Mouse (Mus musculus) testis, postnatal 14 days (tissue): ENCODE results near the gene Nampt.
A peak's percentile ranks its signal among the peaks of the same experiment; 100 is the strongest.

Source experiments
- DNase-seq: peaks from one replicate; pipeline ENCODE4 v3.0.0; 2021; ENCODE audit warnings: low spot score

Gene Nampt

DNA sequence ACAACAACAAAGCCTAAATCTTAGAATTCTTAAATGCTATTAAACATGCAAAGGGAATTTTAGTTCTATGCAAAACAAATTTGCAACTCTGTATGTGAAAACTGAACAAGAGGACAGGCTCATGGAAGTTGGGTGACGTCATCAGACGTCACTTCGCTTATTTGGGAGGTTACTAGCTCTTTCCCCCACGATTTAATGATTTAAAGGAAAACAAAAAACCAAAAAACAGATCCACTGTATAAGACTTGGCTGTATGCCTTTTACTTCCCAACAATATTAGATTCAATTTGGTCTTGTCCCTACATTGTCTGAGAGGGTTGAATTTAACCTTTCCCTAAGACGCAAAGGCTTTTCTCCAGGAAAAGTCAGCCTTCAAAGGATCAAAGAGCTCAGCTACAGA is at the start of gene Nampt:
Gene Nampt (plus strand): TSS at position 130 of the 400 bp plus-strand sequence.
- DNase-seq = no peak

DNA sequence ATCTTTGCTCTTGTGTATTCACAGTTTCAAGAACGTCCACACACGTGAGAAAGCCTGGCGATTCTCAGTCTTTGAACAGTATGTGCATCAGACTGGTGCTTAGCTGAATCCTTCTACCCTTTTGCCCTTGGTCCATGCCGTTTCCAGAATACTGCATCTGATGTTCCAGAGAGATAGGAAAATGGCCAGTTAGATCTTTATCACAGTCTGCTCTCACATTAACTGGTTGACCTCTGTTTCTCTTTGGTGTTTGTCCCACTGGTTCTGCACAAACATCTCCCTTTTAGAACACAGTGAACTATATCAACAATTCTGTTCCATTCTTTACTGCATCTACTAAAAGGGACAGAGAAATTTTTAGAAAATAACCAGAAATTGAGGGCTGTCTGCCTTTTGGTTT is 48.6 kb upstream of the Nampt start:
- no peak for DNase-seq

DNA sequence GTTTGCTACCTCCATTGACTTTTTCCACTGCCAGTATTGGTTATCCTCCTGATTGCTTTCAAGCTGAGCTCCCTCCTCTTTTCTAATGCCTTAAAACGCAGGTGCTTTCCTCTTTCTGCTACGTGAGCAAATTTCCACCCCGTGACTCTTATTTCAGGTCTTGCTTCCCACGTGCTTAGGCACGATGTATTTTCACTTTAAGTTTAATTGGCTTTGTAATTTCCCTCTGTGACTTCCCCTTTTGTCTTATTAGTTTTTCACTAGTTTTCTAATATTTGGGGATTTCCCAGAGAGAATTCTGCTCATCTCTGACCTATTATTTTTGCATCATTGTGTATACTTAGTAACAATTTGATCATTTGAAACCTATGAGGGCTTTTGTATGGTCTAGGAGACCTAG is 44.8 kb upstream of the Nampt start:
- no peak for DNase-seq

DNA sequence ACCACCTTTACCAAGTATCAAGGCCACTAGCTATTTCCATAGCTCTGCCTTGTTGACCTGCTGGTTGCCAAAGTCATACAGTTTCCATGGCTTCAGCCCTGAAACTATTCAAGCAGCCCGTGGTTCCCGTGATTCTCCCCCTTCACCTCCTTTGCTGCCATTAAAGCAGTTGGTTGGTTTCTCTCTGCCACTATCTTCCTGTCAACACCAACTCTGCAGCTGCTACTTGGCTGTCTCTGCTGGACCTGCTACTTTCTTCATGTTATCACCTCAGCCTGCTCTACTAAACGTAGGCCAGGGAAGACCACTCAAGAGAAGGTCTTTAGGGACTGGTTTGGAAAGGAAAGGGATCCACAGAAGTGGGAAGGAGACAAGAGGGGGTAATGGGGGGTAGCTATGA is 30.3 kb upstream of the Nampt start:
- no peak for DNase-seq

DNA sequence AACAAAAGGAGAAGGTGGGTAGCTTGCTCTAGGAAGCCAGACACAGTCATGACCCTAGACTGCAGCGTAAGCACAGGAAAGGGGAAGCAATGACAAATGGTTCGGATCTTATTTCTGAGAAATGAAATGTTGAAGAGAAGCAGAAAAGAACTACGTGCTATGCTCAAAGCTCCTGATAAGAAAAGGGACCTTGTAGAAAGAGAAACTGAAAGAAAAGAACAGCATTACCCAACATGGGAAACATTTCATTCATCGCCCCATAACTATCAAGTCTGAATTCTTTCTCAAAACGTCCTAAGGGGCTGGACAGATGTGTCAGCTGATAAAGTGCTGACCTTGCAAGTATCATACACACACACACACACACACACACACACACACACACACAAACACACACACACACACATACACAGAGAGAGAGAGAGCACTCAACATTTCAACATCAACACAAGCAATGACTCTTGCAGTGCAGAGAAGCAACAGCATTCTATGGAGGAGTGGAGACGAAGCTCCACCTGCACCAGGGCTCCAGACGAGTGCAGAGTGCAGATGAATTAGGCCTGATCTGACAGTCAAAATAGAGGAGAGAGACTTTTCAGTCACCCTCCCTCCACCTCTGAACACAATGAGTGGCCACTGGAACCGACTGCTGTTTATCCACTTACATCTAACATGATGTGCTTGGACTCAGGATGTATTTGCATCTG is 23.4 kb upstream of the Nampt start:
- no peak for DNase-seq

DNA sequence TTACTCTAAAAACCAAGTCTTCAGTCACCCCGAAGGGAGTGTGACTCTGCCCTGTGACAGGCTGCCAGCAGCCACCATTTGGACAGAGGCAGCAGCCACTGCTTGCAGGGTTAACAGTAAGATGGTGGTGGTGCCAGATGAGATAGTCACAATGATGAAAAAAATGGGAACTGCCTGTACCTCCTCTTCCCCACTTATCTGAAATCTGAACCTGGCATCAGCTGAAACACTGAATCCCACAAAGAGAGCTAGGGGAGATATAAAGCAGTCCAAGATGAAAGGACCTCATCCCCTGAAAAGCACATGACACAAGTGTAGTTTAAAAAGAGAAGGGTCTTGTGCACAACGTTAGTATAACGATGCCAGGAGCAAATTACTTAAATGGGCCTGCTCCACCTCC is 21.9 kb upstream of the Nampt start:
- no peak for DNase-seq

DNA sequence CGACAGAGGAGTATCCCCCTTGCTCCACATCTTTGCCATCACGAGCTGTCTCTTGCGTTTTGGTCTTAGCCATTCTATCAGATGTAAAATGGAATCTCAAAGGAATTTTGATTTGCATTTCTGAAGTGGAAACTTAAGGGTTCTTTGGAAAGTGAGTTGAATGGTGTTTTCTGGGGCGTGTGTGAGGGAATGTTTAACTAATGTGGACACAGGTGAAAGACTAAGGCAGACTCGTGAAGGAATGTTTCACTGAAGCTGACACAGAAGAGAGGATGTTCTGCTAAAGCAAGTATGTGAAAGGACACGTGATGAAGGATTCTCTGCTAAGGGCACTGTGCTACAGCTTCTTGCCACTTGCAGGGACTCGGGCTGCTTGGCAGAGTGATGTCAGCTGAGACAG is 18.3 kb upstream of the Nampt start:
- no peak for DNase-seq

DNA sequence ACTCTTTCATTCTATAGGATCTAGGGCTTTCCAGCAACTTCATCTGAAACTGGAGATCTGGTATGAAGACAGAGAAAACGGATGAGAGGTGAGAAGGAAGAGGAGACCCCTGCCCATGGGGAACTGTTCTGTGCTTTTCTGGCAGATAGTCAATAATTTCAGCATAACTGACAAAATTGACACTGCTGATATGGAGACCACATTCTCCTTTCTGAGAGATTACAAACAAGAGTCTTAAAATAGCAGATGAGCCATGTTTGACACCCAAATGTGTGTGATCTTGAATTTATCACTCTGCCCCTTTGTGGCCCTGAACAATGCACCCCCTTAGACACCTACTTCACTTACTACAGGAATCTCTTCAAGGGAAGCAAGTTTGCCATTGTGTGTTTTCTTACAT is 13.8 kb upstream of the Nampt start:
- no peak for DNase-seq

DNA sequence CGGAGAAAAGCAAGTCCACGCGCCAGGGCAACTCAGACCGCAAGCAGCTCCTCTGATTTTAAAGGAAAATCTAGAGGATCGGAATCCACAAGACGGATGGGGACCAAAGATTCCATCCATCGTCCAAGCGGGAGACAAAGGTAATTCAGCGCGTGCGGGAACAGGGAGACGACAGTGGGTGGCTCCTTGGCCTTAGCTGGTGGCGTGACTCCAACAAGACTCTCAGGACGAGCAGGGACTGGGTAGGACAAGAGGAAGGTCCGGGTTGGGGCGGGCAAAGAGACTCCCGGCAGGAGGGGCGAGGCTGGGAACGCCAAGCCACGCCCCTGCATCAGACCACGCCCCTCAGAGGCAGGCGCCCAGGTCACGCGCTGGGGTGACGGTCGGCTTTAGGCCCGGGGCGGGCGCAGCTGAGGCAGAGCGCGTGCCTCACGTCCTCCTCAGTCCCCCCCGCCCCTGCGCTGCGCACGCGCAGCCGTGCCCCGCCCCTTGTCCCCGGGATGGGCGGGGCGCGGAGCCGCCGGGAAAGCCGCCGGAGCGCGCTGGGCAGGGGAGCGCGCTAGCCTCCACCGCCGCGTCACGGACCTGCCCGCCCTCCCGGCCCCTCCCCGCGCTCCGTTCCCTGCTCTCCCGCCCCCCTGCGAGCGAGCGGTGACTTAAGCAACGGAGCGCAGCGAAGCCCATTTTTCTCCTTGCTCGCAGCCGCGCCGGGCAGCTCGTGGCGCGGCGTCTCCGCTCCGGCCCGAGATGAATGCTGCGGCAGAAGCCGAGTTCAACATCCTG is 669 bp downstream of the Nampt start:
- peak; percentile 99 for DNase-seq

DNA sequence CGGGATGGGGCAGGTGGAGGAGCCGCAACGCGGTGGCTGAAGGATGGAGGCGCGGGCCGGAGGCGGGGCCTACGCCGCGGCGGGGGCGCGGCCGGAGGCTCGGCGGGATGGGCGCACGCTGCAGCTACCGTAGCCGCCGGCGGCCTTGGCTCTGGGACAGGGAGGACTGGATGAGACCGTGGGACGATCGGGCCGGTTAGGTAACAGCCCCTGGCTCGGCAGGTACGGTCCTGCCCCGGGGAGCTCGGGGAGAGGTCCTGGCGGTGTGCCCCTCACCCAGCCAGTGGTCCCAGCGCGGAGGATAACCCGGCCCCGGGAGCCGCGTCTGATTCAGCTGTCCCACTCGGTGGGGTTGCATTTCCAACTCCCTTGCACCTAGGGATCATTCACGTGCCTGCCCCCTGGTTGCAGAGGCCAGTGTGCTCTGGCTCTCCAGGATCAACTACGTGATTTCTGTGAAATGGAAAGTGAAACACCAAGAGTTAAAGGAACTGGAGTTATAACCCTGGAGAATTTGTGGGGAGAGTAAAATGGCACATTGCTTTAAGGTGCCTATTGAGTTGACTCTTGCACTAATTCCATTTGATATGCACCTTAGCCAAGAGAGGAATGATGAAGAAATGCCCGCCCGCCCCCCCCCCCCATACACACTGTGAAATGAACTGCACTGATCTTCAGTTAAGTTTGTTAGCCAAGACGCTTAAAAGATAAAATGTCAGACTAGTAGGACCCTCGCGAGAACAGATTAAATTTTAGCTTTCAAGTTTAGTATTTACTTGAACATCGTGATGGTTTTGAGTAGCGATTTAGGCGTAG is 1.6 kb downstream of the Nampt start:
- peak; percentile 80 for DNase-seq

DNA sequence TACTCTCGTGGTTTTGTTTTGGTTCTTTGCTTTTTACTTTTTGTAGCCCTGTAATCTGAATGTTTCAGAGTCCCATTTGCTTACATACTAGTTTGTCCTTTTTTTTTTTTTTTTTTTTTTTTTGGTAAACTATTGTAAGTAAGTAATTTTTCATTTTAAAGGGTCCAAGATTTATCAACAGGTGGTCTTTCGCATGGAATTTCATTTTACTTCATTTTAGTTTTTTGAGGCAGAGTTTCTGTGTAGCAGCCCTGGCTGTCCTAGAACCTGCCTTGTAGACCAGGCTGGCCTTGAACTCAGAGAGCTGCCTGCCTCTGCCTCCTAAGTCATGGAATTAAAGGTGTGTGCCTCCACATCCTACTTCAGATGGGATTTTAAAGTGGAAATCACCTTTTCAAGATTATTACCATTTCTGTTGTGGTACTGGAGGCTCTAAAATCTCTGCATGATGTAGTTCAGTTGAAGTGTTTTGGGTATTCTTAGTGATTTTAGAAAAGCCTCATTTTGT is 2.2 kb downstream of the Nampt start:
- DNase-seq = no peak

DNA sequence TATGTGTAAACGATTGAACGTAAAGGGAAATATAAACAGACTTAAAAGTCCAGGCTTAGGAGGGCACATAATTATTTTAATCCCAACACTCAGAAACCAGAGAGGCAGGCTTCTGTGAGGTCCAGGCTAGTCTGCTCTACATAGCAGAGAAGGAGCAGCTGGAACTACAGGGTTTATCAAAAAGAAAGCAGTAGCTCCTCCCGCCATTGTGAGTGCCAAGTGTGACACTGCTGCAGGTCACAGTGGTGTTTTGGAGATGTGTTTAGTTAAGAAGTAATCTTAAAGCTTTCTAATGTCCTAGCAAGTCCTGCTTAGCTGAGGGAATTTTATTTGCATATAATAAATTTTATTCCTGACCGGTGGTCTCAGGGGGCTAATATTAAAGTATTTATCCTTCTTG is 2.7 kb downstream of the Nampt start:
- no peak for DNase-seq

DNA sequence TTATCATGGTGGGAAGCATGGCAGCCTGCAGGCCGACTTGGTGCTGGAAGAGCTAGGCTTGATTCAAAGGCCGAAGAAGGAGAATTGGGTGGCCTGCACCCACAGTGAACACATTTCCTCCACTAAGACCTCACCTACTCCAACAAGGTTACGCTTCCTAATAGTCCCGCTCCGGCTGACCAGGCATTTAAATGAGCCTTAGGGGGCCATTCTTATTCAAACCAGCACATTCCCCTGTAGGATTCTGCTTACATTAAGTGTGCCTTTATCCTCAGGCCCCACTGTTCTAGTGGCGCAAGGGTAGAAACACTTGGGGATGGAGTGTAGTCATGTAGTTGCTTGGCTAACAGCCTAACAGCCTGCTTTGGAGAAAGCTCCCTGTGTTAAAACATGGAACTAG is 5.2 kb downstream of the Nampt start:
- no peak for DNase-seq

DNA sequence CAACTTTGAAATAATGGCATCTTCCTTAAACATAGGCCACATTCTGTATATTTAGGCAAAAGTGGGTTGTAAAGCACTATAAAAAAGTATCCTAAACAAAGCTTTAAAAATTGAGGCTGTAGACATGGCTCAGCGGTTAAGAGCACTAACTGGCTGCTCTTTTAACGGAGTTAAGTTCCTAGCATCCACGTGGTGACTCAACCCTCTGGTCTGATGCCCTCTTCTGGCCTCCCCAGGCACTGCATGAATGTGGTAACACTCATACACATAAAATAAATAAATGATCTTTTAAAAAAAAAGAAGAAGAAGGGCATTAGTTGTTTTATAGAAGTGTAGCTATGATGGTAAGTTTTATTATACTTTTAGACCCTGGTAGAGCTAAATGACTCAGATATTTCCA is 7.6 kb downstream of the Nampt start:
- DNase-seq = no peak

DNA sequence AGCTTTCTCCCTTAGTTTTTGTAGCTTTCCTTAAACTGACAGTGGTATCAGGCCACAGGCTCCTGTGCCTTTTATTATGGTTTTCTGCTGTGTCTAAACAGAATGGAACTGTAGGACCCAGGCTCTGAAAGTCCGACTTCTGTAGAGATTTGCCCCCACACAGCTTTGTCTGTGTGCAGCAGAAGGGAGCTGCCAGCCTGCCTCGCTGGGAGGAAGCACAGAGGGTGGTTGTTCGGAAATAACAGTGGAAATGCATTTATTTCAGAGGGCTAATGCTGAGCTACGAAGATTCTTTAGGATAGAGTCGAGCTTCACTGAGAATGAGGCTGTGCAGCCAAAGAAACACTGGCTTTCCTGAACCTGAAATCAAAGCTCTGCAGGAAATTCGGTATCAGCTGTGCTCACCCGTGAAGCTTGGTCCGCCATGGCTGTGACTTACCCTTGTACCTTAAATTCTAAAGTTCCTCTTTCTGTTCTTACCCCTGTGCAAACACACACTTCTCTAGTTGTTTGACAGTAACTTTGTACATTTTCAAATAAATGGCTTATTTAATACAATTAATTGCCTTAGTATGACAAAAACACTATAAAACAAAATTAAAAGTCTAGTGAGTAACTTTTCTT is 8.9 kb downstream of the Nampt start:
- DNase-seq = no peak

DNA sequence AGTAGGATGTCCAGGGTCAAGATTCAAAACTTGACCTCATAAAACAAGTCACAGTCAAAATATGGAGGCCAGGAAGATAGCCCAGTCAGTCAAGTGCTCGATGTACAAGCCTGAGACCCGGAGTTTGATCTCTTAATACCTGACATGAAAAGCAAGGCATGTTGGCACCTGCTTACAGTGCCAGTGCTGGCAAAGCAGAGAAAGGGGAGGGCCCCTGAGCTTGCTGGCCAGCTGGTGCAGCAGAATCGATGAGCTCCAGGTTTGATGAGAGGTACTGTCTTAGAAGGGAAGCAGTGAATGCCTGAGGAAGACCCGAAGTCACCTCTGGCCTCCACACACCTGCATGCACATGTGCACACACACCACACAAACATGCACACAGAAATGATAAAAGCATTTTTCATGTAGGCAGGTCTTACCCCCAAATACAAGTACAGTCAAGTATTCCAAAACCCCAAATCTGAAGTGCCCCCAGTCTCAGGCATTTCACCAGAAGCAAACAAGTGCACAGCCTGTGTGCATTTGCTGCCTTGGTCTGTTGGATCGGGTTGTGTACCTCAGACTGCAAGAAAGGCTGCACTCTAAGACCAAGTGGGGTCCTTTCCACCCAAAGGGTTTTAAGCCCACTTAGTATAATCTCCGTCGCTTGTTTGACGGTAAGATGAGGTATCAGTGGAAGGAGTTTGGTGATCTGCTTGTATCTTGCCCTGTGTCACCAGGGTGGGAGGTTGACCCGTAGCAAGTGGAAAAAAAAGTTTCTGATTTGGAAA is 10.2 kb downstream of the Nampt start:
- no peak for DNase-seq

DNA sequence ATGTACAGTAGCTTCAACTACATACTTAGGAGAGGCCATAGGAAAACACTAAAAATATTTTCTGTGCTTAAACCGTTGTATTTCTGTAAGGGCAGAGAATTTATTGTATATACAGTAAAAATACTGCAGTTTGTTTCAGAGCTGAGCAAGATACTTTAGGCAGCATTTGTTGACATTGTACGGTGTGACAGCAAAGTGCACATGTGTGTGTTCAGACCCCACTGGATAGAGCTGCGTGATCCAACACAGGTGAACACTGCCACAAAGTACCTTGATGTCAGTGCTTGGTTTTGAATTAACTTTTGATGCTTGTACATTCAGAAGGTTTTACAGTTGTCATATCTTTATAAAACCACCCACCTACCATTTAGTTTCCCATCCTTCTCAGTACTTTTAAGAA is 12.7 kb downstream of the Nampt start:
- DNase-seq = no peak

DNA sequence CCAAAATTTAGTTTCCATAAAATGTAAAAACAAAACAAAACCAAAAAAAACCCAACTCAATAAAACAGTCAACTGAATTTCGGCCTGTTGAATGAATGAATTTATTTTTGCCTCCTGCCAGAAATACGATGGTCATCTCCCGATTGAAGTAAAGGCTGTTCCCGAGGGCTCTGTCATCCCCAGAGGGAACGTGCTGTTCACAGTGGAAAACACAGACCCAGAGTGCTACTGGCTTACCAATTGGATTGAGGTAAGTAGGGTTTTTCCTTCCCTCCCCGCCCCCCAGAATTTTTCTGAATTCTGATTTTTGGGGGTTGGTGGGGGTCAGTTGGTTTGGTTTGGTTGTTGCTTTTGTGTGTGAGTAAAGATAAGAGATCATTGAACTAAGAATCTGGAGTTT is 15.4 kb downstream of the Nampt start:
- DNase-seq = no peak

DNA sequence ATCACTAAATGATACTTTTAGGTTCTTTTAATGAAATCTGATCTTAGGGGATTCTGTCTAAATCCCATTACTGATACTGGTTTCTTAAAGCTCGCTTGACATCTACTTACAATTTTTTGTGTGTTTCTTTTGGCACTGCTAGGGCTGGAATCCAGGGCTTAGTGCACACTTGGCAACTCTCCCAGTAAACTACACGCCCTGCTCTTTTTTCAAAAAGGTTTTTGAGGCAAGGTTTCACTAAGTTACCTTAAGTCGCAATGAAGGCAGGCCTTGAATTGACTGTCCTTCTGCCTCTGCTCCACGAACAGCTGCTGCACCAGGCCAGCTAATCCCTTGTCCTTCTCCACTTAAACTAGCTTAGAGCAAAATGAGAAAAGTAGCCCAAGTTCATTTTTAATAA is 15.9 kb downstream of the Nampt start:
- DNase-seq = no peak

DNA sequence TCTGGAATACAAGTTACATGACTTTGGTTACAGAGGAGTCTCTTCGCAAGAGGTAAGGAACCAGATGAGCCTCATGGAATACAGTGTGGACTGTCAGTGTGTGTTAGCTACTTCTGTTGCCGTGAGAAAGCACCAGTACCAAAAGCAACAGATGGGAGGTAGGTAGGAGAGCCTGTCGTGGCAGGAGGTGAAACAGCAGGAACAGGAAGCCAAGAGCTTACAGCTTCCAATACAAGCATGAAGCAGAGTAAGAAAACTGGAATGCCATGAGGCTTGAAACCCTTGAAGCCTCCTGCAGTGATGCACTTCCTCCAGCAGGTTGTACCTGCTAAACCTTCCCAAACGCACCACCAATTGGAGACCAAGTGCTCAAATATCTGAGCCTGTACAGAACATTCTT is 19.1 kb downstream of the Nampt start:
- DNase-seq = no peak

DNA sequence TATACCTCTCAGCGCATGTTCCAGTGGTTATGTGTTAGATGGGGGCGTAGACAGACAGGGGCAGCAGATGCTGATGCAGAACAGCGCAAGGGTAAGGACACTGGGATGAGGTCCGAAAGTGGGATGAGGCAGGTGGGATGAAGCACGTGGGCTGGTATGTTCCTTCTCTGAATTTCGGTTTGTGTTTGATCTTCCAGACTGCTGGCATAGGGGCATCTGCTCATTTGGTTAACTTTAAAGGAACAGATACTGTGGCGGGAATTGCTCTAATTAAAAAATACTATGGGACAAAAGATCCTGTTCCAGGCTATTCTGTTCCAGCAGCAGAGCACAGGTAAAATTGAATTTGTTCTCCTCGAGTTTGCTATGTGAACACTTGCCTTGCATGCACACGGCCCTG is 19.6 kb downstream of the Nampt start:
- no peak for DNase-seq
